Mouse (Mus musculus): ENCODE data around the gene Bbip1. TPM values are rescaled to one million over a fixed set of nuclear protein-coding genes. Genes with fewer than 3 reads are reported as not detected.

Bbip1 gene
- total RNA-seq, 2 experiments from 2014 or later, result 55.1 to 57.7 TPM

GRCm38 (mm10) chr19:53898970-53899900, 45.2 kb downstream of the Bbip1 start:
- DNase-seq (ENCODE audit: extremely low spot score in 1 of 2, low spot score in 2 of 2), result no peak
- intact Hi-C loops (cut with DNase I), result no loop called here
- no peak; the same call in 1 of the 2 replicates for TF ChIP-seq CTCF (IDR thresholded peaks at IDR 0.05)
- no peak overlapping the region for H3K27ac ChIP-seq
- H3K4me3 ChIP-seq, result no peak overlapping the region

- intact Hi-C loops (cut with DNase I), result no loop called here
- no peak for DNase-seq (ENCODE audit: extremely low spot score in 1 of 2, low spot score in 2 of 2)
- H3K27ac ChIP-seq, result no peak overlapping the region
- TF ChIP-seq CTCF (IDR thresholded peaks at IDR 0.05), result no peak
- H3K4me3 ChIP-seq, result no peak overlapping the region
Observed at GRCm38 (mm10) chr19:53898498-53898897, 45.9 kb downstream of the Bbip1 start.

DNA sequence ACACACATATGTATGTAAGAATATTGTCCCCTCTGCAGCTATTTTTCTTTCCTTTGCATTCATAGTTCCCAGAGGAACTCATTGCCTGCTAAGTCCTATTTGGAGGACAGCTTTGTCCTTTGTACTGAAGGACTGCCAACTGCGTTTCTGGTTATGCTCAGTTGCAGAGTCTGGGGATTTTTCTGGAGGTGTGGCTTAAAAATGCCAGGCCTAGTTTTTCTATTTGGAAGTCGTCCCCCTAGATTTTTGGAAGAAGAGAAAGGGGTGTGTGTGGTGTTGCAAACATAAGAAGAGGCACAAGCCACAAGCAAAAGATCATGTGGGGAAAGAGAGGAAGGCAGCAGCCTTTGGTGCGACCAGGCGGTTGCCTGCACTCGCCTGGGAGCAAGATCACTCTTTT, 46.4 kb downstream of the Bbip1 start:
- intact Hi-C loops (cut with DNase I), result no loop called here
- H3K27ac ChIP-seq, result no peak overlapping the region
- no peak for DNase-seq (ENCODE audit: extremely low spot score in 1 of 2, low spot score in 2 of 2)
- no peak for TF ChIP-seq CTCF (IDR thresholded peaks at IDR 0.05)
- no peak overlapping the region for H3K4me3 ChIP-seq

DNA sequence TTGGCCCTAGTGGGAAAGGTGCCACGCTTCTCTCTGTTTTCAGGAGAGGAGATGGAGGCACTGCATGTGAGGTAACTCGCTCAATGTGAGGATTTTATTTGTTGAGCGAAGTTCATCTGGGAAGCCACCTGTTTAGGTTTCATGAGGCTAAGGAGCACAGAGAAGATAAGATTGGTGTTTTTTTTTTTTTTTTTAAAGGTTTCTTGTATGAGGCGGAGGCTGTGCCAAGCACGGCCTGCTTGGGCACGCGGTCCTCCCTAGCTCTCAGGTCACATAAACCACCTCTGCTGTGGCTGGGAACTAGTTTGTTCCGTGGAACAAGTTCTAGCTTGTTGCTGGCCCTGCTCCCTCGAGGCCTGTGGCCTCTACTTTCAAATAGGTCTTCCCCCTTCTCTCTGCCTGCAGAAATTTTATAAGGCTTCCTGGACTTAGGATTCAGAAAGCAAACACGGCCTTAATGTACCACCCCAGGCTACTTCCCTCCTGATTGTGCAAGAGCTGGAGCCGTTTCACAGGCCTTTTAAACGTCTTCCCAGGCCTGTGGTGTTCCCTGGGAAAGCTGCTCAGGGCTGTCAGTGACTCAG, 49.8 kb downstream of the Bbip1 start:
- Histone ChIP-seq H3K4me3 (no peak overlapping the region), H3K27ac (no peak overlapping the region; the same call in 1 of the 2 replicates)
- DNase-seq (ENCODE audit: extremely low spot score in 1 of 2, low spot score in 2 of 2), result no peak
- intact Hi-C loops (cut with DNase I), result no loop called here
- no peak for TF ChIP-seq CTCF (IDR thresholded peaks at IDR 0.05)

DNA sequence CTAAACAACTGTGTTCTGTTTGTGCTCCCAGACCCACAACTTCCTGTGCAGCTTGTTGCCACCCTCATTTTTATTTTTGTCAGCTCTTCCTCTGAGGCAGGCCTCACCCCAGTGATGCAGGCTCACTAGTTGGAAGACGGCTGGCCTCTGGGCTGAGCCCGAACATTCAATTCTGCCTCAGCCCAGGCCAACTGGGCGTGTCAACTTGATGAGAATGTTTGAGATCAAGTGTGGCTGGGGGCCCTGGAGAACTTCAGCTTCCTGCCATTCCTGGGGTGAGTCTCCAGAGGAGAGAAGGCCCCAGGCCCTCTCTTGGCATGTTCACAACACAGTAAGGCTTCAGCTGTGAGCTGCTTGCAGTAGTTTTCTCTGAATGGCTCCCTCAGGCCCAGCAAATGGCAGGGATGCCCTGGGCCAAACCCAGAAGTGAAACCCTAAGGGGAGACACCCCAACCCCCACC, 50.7 kb downstream of the Bbip1 start:
- DNase-seq (ENCODE audit: extremely low spot score in 1 of 2, low spot score in 2 of 2), result no peak
- no peak overlapping the region for H3K4me3 ChIP-seq
- H3K27ac ChIP-seq, result no peak overlapping the region
- intact Hi-C loops (cut with DNase I), result no loop called here
- TF ChIP-seq CTCF (IDR thresholded peaks at IDR 0.05), result no peak

GRCm38 (mm10) chr19:53892838-53893359, 51.5 kb downstream of the Bbip1 start:
- Histone ChIP-seq H3K27ac (no peak overlapping the region), H3K4me3 (no peak overlapping the region)
- intact Hi-C loops (cut with DNase I), result no loop called here
- DNase-seq (ENCODE audit: extremely low spot score in 1 of 2, low spot score in 2 of 2), result no peak
- TF ChIP-seq CTCF (IDR thresholded peaks at IDR 0.05), result no peak

- no peak within 1 kb of the TSS for H3K4me3 ChIP-seq
- DNase-seq (ENCODE audit: extremely low spot score in 1 of 2, low spot score in 2 of 2), result no peak
- intact Hi-C loops (cut with DNase I), result no loop called here
- no peak for TF ChIP-seq CTCF (IDR thresholded peaks at IDR 0.05)
- no peak within 1 kb of the TSS for H3K27ac ChIP-seq
Observed at GRCm38 (mm10) chr19:53892061-53892460, 52.4 kb downstream of the Bbip1 start, which contains the start of gene Pdcd4. TSS of gene Pdcd4 (plus strand) at chr19:53892231.

DNA sequence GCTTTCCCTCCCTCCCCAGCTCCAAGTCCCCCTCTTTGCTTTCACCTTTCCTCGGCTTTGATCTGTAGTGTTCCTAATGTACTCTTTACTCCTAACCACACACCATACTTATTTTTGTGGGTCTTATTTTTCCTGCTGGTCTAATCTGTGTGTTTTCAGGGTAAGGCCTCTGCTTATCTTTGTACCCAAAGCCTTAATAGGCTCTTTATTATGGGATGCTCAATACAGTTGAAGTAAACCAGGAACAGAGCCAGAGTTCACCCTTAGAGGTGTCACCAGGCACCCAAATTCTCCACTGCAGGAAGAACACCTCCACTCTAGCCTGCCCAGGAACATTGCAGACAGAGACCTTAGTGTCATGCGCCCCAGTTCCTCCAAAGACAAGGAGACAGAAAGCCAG, 52.9 kb downstream of the Bbip1 start:
- no peak for DNase-seq (ENCODE audit: extremely low spot score in 1 of 2, low spot score in 2 of 2)
- intact Hi-C loops (cut with DNase I), result no loop called here
- no peak for TF ChIP-seq CTCF (IDR thresholded peaks at IDR 0.05)
- Histone ChIP-seq H3K27ac (no peak overlapping the region), H3K4me3 (no peak overlapping the region)

- TF ChIP-seq CTCF (IDR thresholded peaks at IDR 0.05), result peak; percentile 2; the same call in 1 of the 2 replicates
- DNase-seq (ENCODE audit: extremely low spot score in 1 of 2, low spot score in 2 of 2), result no peak
- Histone ChIP-seq H3K27ac (no peak overlapping the region), H3K4me3 (no peak overlapping the region)
- intact Hi-C loops (cut with DNase I), result no loop called here
Observed at GRCm38 (mm10) chr19:53890781-53891251, 53.6 kb downstream of the Bbip1 start.

DNA sequence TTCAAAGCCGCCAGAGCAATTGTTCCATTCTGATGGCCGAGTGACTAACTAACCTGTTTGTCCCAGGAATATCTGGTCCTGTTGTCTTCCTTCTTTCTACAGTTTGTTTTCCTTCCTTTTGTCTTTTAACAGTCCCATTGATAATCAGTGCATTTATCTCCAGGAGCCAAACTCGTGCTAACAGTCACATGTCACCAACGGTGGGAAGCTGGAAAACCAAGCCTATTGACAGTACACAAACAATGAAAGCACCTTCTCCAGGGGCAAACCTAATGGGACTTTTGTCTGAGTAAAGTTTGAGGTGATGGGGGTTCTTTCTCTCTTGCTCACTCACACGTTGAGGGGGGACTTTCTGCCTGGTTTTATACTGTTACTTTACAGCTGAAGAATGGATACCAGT, 54.2 kb downstream of the Bbip1 start:
- Histone ChIP-seq H3K27ac (no peak overlapping the region), H3K4me3 (no peak overlapping the region)
- DNase-seq (ENCODE audit: extremely low spot score in 1 of 2, low spot score in 2 of 2), result no peak
- no peak for TF ChIP-seq CTCF (IDR thresholded peaks at IDR 0.05)
- intact Hi-C loops (cut with DNase I), result no loop called here

- DNase-seq (ENCODE audit: extremely low spot score in 1 of 2, low spot score in 2 of 2), result no peak
- no peak for TF ChIP-seq CTCF (IDR thresholded peaks at IDR 0.05)
- Histone ChIP-seq H3K4me3 (no peak overlapping the region), H3K27ac (no peak overlapping the region)
- intact Hi-C loops (cut with DNase I), result no loop called here
Observed at GRCm38 (mm10) chr19:53889555-53889954, 54.9 kb downstream of the Bbip1 start.

GRCm38 (mm10) chr19:53888331-53888730, 56.1 kb downstream of the Bbip1 start:
- TF ChIP-seq CTCF (IDR thresholded peaks at IDR 0.05), result no peak

More at GRCm38 (mm10) chr19:53888331-53888730, 56.1 kb downstream of the Bbip1 start:
- DNase-seq (ENCODE audit: extremely low spot score in 1 of 2, low spot score in 2 of 2), result no peak
- intact Hi-C loops (cut with DNase I), result no loop called here
- Histone ChIP-seq H3K4me3 (no peak overlapping the region), H3K27ac (no peak overlapping the region)

Data from left cerebral cortex, adult 2 months (tissue).